Mouse (Mus musculus): ENCODE measurements around the gene Ube2c. TPM values are rescaled to one million over a fixed set of nuclear protein-coding genes. Genes with fewer than 3 reads are reported as not detected.

The Ube2c gene
- polyA plus RNA-seq, 1 experiment from 2014 or later, result 35.4 TPM

- H3K4me1 ChIP-seq (ENCODE audit: control insufficient read depth, insufficient read depth, low read length), result peaks cover 7% of the 10 kb centered on the region
- ATAC-seq, result no peak
- 82% methylated on average over 14 of the region's 14 CpGs for WGBS
These were observed 3.7 kb downstream of the Ube2c start for GRCm38 (mm10) chr2:164773229-164773988.

GRCm38 (mm10) chr2:164773989-164774364, 4.3 kb downstream of the Ube2c start:
- H3K4me3 ChIP-seq (ENCODE audit: low read depth, low read length), result no peak overlapping the region
- no peak overlapping the region for H3K27ac ChIP-seq (ENCODE audit: low read length)
- H3K9me3 ChIP-seq (replicated peaks; ENCODE audit: control insufficient read depth, low read length, poor library complexity, severe bottlenecking), result no peaks in the 10 kb centered on the region
- no peaks in the 10 kb centered on the region for H3K36me3 ChIP-seq (ENCODE audit: control insufficient read depth, insufficient read depth, low read length)
- H3K4me2 ChIP-seq (ENCODE audit: low read length), result no peak overlapping the region
- no peaks in the 10 kb centered on the region for H3K27me3 ChIP-seq (ENCODE audit: control insufficient read depth, insufficient read depth, low read depth, low read length)
- H3K9ac ChIP-seq (ENCODE audit: low read depth, low read length), result no peak overlapping the region
- ATAC-seq, result no peak
- H3K4me1 ChIP-seq (ENCODE audit: control insufficient read depth, insufficient read depth, low read length), result peaks cover 7% of the 10 kb centered on the region
- 75% methylated on average over 5 of the region's 5 CpGs for WGBS

More at GRCm38 (mm10) chr2:164773229-164773988, 3.7 kb downstream of the Ube2c start:
- Histone ChIP-seq H3K27me3 (ENCODE audit: control insufficient read depth, insufficient read depth, low read depth, low read length) (no peaks in the 10 kb centered on the region), H3K9me3 (replicated peaks; ENCODE audit: control insufficient read depth, low read length, poor library complexity, severe bottlenecking) (no peaks in the 10 kb centered on the region), H3K4me3 (ENCODE audit: low read depth, low read length) (no peak overlapping the region), H3K4me2 (ENCODE audit: low read length) (no peak overlapping the region), H3K27ac (ENCODE audit: low read length) (no peak overlapping the region), H3K9ac (ENCODE audit: low read depth, low read length) (no peak overlapping the region), H3K36me3 (ENCODE audit: control insufficient read depth, insufficient read depth, low read length) (no peaks in the 10 kb centered on the region)

GRCm38 (mm10) chr2:164776130-164776529, 6.4 kb downstream of the Ube2c start:
- no peak overlapping the region for H3K9ac ChIP-seq (ENCODE audit: low read depth, low read length)
- H3K27ac ChIP-seq (ENCODE audit: low read length), result no peak overlapping the region
- H3K4me1 ChIP-seq (ENCODE audit: control insufficient read depth, insufficient read depth, low read length), result no peaks in the 10 kb centered on the region
- no peak overlapping the region for H3K4me2 ChIP-seq (ENCODE audit: low read length)
- no peaks in the 10 kb centered on the region for H3K36me3 ChIP-seq (ENCODE audit: control insufficient read depth, insufficient read depth, low read length)
- H3K27me3 ChIP-seq (ENCODE audit: control insufficient read depth, insufficient read depth, low read depth, low read length), result no peaks in the 10 kb centered on the region
- no peak overlapping the region for H3K4me3 ChIP-seq (ENCODE audit: low read depth, low read length)
- WGBS, result 85% methylated on average over 6 of the region's 6 CpGs
- no peaks in the 10 kb centered on the region for H3K9me3 ChIP-seq (replicated peaks; ENCODE audit: control insufficient read depth, low read length, poor library complexity, severe bottlenecking)
- ATAC-seq, result no peak

- WGBS, result 76% methylated on average over 17 of the region's 17 CpGs
These were observed 7.1 kb downstream of the Ube2c start for GRCm38 (mm10) chr2:164776801-164777200.

GRCm38 (mm10) chr2:164777246-164778014, 7.7 kb downstream of the Ube2c start:
- WGBS, result 82% methylated on average over 30 of the region's 30 CpGs
- ATAC-seq, result no peak

More at GRCm38 (mm10) chr2:164776801-164777200, 7.1 kb downstream of the Ube2c start:
- no peak for ATAC-seq
- Histone ChIP-seq H3K4me3 (ENCODE audit: low read depth, low read length) (no peak overlapping the region), H3K9me3 (replicated peaks; ENCODE audit: control insufficient read depth, low read length, poor library complexity, severe bottlenecking) (no peaks in the 10 kb centered on the region), H3K36me3 (ENCODE audit: control insufficient read depth, insufficient read depth, low read length) (no peaks in the 10 kb centered on the region), H3K4me1 (ENCODE audit: control insufficient read depth, insufficient read depth, low read length) (no peaks in the 10 kb centered on the region), H3K27me3 (ENCODE audit: control insufficient read depth, insufficient read depth, low read depth, low read length) (no peaks in the 10 kb centered on the region), H3K4me2 (ENCODE audit: low read length) (no peak overlapping the region), H3K27ac (ENCODE audit: low read length) (no peak overlapping the region), H3K9ac (ENCODE audit: low read depth, low read length) (no peak overlapping the region)

GRCm38 (mm10) chr2:164778015-164778287, 8.3 kb downstream of the Ube2c start:
- Histone ChIP-seq H3K4me2 (ENCODE audit: low read length) (no peak overlapping the region), H3K4me1 (ENCODE audit: control insufficient read depth, insufficient read depth, low read length) (no peaks in the 10 kb centered on the region), H3K36me3 (ENCODE audit: control insufficient read depth, insufficient read depth, low read length) (no peaks in the 10 kb centered on the region), H3K27me3 (ENCODE audit: control insufficient read depth, insufficient read depth, low read depth, low read length) (no peaks in the 10 kb centered on the region), H3K9ac (ENCODE audit: low read depth, low read length) (no peak overlapping the region), H3K4me3 (ENCODE audit: low read depth, low read length) (no peak overlapping the region), H3K9me3 (replicated peaks; ENCODE audit: control insufficient read depth, low read length, poor library complexity, severe bottlenecking) (no peaks in the 10 kb centered on the region), H3K27ac (ENCODE audit: low read length) (no peak overlapping the region)
- ATAC-seq, result no peak
- 92% methylated on average over 11 of the region's 11 CpGs for WGBS

More at GRCm38 (mm10) chr2:164777246-164778014, 7.7 kb downstream of the Ube2c start:
- Histone ChIP-seq H3K4me3 (ENCODE audit: low read depth, low read length) (no peak overlapping the region), H3K4me1 (ENCODE audit: control insufficient read depth, insufficient read depth, low read length) (no peaks in the 10 kb centered on the region), H3K27me3 (ENCODE audit: control insufficient read depth, insufficient read depth, low read depth, low read length) (no peaks in the 10 kb centered on the region), H3K9ac (ENCODE audit: low read depth, low read length) (no peak overlapping the region), H3K27ac (ENCODE audit: low read length) (no peak overlapping the region), H3K4me2 (ENCODE audit: low read length) (no peak overlapping the region), H3K9me3 (replicated peaks; ENCODE audit: control insufficient read depth, low read length, poor library complexity, severe bottlenecking) (no peaks in the 10 kb centered on the region), H3K36me3 (ENCODE audit: control insufficient read depth, insufficient read depth, low read length) (no peaks in the 10 kb centered on the region)

GRCm38 (mm10) chr2:164778809-164779208, 9.1 kb downstream of the Ube2c start:
- ATAC-seq, result no peak
- no peaks in the 10 kb centered on the region for H3K4me1 ChIP-seq (ENCODE audit: control insufficient read depth, insufficient read depth, low read length)
- no peak overlapping the region for H3K4me3 ChIP-seq (ENCODE audit: low read depth, low read length)
- no peak overlapping the region for H3K4me2 ChIP-seq (ENCODE audit: low read length)
- H3K27me3 ChIP-seq (ENCODE audit: control insufficient read depth, insufficient read depth, low read depth, low read length), result no peaks in the 10 kb centered on the region
- no peak overlapping the region for H3K9ac ChIP-seq (ENCODE audit: low read depth, low read length)
- WGBS, result 87% methylated on average over 7 of the region's 7 CpGs
- H3K36me3 ChIP-seq (ENCODE audit: control insufficient read depth, insufficient read depth, low read length), result no peaks in the 10 kb centered on the region
- no peaks in the 10 kb centered on the region for H3K9me3 ChIP-seq (replicated peaks; ENCODE audit: control insufficient read depth, low read length, poor library complexity, severe bottlenecking)
- no peak overlapping the region for H3K27ac ChIP-seq (ENCODE audit: low read length)

- no peak within 1 kb of the TSS for H3K4me2 ChIP-seq (ENCODE audit: low read length)
- no peak for ATAC-seq
- WGBS, result 72% methylated on average over 8 of the region's 8 CpGs
- H3K36me3 ChIP-seq (ENCODE audit: control insufficient read depth, insufficient read depth, low read length), result no peaks in the 10 kb centered on the region
- no peaks in the 10 kb centered on the region for H3K9me3 ChIP-seq (replicated peaks; ENCODE audit: control insufficient read depth, low read length, poor library complexity, severe bottlenecking)
- H3K9ac ChIP-seq (ENCODE audit: low read depth, low read length), result no peak within 1 kb of the TSS
- no peak within 1 kb of the TSS for H3K27ac ChIP-seq (ENCODE audit: low read length)
- H3K27me3 ChIP-seq (ENCODE audit: control insufficient read depth, insufficient read depth, low read depth, low read length), result no peaks in the 10 kb centered on the region
- H3K4me3 ChIP-seq (ENCODE audit: low read depth, low read length), result no peak within 1 kb of the TSS
- no peaks in the 10 kb centered on the region for H3K4me1 ChIP-seq (ENCODE audit: control insufficient read depth, insufficient read depth, low read length)
These were observed 9.9 kb downstream of the Ube2c start, which contains the start of gene Tnnc2 for GRCm38 (mm10) chr2:164779481-164780086. TSS of gene Tnnc2 (minus strand) at chr2:164779967.

- 66% methylated on average over 4 of the region's 4 CpGs for WGBS
- Histone ChIP-seq H3K36me3 (ENCODE audit: control insufficient read depth, insufficient read depth, low read length) (no peaks in the 10 kb centered on the region), H3K27ac (ENCODE audit: low read length) (no peak overlapping the region), H3K4me3 (ENCODE audit: low read depth, low read length) (no peak overlapping the region), H3K4me1 (ENCODE audit: control insufficient read depth, insufficient read depth, low read length) (peaks cover 10% of the 10 kb centered on the region), H3K27me3 (ENCODE audit: control insufficient read depth, insufficient read depth, low read depth, low read length) (no peaks in the 10 kb centered on the region), H3K9ac (ENCODE audit: low read depth, low read length) (no peak overlapping the region), H3K9me3 (replicated peaks; ENCODE audit: control insufficient read depth, low read length, poor library complexity, severe bottlenecking) (no peaks in the 10 kb centered on the region), H3K4me2 (ENCODE audit: low read length) (no peak overlapping the region)
- ATAC-seq, result no peak
These were observed 12.2 kb downstream of the Ube2c start for GRCm38 (mm10) chr2:164781876-164782275.
